Mouse (Mus musculus) left cerebral cortex, adult 8-10 months (tissue): Measurements from ENCODE around the gene Gli3. TPM values are rescaled to one million over a fixed set of nuclear protein-coding genes. Genes with fewer than 3 reads are reported as not detected.

Experiments
- DNase-seq, 2 experiments: peaks; one replicate each; pipeline ENCODE4 v3.0.0; 2022; ENCODE audit warnings: low spot score in 2 of 2
- total RNA-seq, 4 experiments: library from RNA; stranded (reverse); gene quantifications; 2 replicates each; pipeline ENCODE4 v1.2.4; 2022

Gene Gli3
- total RNA-seq, result 10 to 100 TPM in 3 of 4 experiments, 1 to 10 TPM in 1; 9.1 to 11.9 (median 11.7) TPM

DNA sequence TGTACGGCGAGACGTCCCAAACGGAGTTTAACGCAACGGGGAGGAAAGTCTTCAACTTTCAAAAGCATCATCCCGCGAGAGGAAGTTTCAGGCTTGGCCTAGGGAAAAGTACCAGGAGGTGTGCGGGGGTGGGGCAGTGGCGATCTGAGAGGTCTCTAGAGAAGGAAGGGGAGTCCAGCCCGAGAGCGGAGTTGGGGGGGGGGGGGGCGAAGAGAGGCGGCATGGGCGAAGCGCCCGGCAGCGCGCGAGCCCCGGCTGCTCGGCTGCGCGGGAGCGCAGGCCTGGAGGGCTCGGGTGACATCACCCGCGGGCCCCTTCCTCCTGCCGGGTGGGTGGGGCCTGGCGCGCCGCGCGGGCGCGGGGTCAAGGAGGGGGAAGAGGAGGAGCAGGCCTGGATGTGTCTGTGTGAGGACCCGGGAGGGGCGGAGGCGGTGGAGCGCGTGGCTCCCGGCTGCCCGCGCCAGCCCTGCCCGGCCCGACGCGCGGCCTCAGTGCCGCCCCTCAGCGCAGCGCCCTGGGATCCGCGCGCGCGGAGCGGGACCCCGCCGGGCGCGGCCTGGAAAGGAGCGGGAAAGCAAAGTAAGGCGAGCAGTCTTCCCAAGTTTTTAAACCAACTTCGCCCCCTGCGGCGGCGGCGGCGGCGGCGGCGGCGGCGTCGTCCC lies at the start of gene Gli3:
TSS of gene Gli3 (plus strand) at position 406 of the 662 bp plus-strand sequence.
- DNase-seq, result peak in 1 of 2 experiments; percentile 25

DNA sequence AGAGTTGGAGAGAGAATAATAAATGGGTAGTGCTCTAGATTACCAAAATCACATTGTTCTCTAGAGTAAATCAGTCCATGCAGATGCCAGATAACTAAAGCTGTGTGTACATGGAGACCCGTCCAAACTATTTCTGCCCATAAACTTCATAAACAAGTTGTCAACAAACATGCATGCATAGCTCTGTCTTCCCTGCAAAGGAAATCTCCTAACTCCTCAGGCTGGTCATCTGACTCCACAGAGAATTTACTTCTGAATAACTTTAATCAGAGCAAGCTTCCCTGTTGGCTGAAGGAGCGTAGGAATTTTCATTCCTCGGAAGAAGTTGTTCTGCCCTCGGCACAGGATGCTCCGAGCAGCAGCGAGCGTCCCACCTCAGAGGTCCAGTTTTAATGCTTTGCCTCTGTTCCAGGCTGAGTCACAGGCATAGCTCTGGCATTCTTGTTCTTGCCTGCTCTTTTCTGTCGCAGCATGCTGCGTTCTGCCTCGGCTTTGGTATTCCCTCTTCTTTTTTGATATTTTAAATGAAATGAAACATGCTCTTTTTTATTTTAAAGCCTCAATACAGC lies 41.8 kb upstream of the Gli3 start:
- no peak for DNase-seq

- DNase-seq, result no peak
Observed at GRCm38 (mm10) chr13:15442002-15442401, 21.0 kb upstream of the Gli3 start.

DNA sequence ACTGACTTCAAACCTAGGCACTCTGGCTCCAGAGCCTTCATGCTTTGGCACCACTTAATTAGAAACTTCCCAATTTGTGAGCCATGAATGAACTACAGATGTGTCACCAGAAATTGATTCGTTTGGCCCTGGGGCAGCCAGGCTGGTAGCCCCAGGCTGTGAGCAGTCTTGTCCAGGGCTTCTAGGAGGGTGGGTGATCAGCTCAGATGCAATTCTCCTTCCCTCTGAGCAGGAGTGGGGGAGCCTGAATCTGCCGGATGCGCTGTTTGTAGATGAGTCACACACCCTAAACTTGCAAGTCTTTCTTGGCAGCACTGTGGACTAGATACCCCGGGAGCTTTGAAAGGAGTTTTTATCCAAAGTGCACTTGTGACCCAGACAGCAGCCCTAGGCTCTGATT lies 18.7 kb upstream of the Gli3 start:
- DNase-seq, result no peak

DNA sequence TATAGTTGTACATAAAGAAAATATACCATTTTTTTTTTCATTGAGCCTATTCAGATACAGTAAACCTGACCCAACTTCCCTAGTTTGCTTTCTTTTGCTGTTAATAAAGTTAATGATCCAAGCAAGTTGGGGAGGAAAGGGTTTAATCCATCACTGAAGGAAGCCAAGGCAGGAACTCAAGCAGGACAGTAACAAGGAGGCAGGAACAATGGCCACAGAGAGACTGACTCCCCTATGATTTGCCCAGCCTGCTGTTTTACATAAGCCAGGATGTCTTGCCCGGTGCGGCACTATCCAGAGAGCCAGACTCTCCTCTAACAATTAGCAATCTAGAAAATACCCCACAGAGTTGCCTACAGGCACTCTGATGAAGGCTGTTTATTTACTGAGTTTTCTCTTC lies 17.4 kb upstream of the Gli3 start:
- DNase-seq, result no peak

GRCm38 (mm10) chr13:15446004-15446403 lies 17.0 kb upstream of the Gli3 start:
- DNase-seq, result no peak

DNA sequence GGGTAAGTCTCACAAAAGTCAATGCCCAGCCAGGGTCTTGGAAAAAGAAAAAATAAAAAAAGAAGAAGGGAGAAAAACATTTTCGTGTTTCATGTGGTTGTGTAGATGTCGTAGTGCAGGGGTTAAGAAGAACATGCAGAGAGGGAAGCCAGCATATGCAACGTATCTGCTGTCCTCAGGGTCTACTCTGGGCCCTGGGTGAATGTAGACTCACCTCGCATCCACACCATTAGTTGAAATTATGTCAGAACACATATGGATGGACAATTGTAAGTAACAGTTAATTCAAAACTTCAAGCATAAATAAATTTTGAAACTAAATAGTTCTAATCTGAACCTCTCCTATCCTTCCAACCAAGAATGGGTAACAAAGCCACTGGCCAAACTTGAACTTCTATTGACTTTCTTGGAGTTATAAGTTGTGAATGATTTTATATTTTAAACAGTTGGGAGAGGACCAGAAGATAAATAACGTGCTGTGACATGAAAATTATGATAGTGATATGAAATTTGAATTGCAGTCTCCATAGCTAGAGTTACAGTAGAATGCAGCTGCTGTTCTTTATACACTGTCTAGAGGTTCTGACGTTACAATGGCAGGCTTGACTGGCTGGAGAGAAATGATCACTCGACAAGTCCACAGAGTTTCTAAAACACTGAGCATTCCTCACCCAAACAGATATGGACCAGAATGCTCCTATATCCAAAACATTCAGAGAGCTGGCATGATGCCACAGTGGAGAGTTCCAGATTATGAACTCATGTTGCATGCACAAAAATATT lies 16.1 kb upstream of the Gli3 start:
- no peak for DNase-seq

DNA sequence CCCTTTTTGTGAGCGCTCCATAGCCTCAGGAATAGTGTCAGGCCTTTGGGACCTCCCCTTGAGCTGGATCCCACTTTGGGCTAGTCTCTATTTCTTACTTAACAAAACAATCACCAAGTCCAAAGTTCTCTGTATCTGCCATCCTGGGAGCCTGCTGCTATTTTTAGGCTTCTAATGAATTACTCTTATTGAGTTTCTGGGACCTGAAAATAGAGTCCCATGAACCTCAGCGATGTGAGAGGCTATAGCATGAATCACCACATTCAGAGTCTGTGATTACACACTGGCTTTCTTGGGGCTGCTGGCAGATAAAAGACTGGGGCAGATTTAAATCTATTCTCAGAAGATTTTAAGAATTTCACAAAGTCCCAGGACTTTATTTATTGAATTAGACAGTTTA lies 12.1 kb upstream of the Gli3 start:
- DNase-seq, result no peak

- no peak for DNase-seq
Observed at GRCm38 (mm10) chr13:15457841-15458240, 5.2 kb upstream of the Gli3 start.

DNA sequence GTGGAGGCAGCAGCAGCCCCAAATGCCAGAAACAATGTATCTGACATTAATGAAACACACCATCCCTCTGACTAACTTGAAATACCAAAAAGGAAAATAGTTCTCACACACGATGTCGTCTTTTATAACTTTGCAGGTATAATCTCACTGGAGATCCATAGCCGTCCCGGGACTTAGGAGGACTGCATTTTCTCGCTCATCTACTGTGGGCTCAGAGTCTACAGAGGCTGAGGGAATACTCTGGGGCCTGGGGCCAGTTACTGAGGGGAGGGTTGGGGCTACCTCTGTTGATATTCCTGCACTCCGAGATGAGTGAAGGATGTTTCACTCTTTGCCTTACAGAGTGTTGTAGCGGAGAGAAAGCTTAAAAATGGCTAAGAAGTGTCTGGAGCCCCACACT lies 1.1 kb upstream of the Gli3 start:
- DNase-seq, result no peak

- DNase-seq, result no peak
Observed at GRCm38 (mm10) chr13:15463492-15464080, 551 bp downstream of the Gli3 start.

DNA sequence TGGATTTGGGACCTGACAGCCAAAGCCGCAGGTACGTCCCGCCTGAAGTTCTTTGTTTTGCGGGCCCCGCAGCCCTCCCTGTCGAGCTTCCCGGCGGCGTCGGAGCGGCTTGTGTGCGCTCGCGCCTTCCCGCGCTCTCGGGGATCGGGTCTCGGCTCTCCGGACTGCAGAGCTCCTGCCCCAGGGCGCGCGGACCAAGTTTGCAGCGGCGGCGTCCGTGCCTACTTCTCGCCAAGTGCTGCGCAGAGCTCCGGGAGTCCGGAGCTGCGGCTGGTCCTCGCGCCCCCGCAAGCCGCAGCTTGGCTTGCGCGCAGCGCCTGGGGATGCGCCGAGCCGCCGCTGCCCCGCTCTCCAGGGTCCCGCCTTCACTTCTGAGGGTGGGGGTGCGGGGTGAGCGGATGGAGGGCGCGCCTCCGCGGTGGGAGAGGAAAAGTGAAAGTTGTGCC lies 1.1 kb downstream of the Gli3 start:
- no peak for DNase-seq

DNA sequence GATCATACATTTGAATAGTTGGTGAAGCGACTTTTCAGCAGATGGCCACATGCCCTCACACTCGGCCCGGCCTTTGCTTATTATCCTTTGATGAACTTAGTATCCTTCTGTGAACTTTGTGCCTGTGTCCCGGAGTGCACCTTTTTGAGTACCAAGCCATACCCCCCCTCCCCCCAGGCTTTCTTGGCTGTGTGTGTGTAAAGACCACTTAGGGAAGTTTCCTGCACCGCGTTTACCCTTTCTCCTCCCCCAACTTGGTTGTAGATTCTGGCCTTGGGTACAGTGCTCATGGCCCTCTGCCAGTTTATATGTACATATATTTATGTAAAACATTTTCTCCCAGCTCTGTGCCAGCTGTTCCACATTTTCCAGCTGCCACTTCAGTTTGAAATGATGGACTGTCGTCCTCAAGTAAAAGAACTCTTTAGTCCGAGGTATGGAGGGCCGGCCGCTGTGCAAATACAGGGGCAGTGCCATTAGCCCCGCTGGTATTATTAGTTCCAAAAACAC lies 1.8 kb downstream of the Gli3 start:
- no peak for DNase-seq

DNA sequence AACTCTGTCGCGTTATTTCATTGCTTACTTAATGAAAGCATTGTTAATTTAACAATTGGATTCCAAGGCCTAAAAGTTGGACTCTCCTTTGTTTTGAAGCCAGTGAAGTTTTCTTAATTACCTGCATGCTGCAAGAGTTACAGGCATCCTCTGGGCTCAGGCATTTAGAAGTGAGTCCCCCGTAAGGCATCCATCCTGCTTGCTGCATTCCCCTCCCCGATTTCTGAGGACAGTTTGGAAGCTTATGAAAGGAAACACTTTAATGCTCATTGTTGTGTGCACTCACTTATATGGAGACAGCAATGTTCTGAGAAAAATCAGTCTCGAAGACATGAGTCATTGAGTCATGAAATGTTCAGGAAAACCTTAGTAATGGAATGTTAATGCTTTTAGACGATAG lies 3.5 kb downstream of the Gli3 start:
- no peak for DNase-seq

DNA sequence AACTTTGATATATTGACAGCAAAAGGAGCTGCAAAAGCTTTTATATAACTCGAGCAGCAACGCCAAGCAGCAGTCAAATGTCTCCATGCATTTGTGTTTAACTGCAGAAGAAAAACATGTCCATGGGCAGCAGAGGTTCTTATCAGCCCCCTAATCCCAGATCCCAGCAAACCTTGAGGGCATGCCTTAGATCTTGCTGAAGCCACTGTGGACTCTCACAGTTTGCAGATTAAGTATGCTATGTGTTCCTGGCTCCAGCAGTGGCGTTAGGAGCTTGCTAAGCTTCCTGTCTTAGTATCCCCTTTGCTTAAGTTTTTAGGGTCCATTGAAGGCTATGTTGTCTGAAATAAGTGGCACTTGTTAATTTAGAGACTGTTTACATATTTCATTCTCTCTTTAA lies 4.4 kb downstream of the Gli3 start:
- DNase-seq, result no peak

GRCm38 (mm10) chr13:15468421-15468820 lies 5.4 kb downstream of the Gli3 start:
- no peak for DNase-seq

- DNase-seq, result no peak
Observed at GRCm38 (mm10) chr13:15470056-15470455, 7.0 kb downstream of the Gli3 start.

DNA sequence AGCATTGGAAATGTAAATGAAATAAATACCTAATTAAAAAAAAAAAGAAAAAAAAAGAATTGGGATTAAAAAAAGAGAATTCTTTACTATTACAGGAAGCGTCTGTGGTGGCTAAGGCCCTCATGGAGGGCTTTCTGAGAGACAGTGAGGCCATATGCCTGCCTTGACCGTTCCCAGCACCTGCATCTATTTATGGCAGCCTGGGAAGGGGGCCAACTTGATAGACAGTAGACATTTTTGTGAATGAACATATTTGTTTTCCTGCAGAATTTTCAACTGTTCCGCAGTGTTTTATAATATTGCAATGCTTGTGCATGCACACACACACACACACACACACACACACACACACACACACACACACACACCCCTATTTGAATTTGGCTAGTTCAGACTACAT lies 9.7 kb downstream of the Gli3 start:
- DNase-seq, result no peak

- DNase-seq, result no peak
Observed at GRCm38 (mm10) chr13:15474393-15474792, 11.4 kb downstream of the Gli3 start.

DNA sequence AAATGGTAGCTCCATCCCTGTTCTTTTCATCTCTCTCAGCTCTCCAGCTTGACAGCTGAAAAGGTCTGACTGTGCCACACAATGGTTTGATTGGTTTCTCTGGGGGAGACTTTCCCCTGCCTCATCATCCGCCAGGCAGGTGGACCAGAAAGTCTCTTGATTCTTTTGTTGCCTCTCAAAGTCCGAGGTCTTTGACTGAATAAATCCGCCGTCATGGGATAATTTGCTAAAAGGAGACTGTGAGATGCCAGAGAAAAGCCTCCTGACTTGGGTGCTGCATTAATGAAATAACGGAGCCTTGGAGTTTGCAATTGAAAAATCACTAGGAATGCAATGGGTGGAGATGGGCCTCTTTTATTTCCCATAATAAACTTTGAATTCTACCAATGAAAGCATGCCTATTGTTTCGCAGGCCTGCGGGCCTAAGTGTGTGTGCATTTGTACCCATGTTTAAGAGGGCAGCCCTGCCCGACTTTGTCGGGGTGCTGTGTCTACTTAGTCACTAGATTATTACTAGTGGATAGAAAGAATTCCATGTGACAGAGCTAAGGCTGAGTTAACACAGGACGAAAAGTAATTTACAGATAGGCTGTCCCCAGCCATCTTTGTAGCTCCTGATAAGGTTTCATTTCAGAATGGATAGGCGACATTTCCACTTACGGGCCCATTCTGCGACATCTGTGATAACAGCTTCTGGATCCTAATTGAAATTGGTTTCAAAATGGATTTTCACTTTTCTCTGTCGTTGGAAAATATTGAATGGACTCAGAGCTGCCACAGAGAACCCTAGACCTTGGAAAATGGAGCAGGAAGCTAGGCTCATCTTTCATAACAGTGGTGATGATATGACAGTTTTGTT lies 23.2 kb downstream of the Gli3 start:
- no peak for DNase-seq

GRCm38 (mm10) chr13:15487334-15487733 lies 24.3 kb downstream of the Gli3 start:
- DNase-seq, result no peak
